Mouse (Mus musculus) bone marrow, adult 2 months (tissue): Measurements from ENCODE around the gene Fig4.

ENCODE experiments used
- CTCF ChIP-seq: fragments of 200-500 bp; IDR thresholded peaks from 2 replicates; pipeline ENCODE4 v1.5.1; 2011; ENCODE audit warnings: low read length, control low read depth; ENCODE audit not compliant: control insufficient read depth, insufficient read depth
- POLR2A ChIP-seq: fragments of 200-500 bp; IDR thresholded peaks from 2 replicates; pipeline ENCODE4 v1.6.1; 2011; ENCODE audit warnings: low read depth, mild to moderate bottlenecking, control low read depth, low read length, borderline replicate concordance; ENCODE audit not compliant: control insufficient read depth

DNA sequence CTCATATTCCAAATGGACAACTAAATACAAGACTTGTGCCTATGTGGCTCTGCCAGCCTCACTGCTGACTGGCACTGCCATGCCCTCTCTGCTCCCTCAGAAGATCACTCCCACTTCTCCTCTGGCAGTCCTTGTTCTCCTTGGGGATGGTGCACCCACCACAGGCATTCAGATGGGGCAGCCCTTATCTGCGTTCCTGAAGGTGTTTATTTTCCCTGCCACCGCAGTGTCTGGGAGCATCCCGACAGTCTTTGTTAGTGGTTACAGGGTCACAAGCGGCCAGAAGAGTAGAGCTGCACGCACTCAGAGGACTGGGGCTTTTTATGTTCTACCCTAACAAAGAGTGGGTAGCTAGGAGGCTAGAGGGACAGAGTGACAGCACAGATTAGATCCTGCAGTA lies 98.9 kb downstream of the Fig4 start:
- TF ChIP-seq CTCF (no peak), POLR2A (no peak)
